In the genomic region with DNA sequence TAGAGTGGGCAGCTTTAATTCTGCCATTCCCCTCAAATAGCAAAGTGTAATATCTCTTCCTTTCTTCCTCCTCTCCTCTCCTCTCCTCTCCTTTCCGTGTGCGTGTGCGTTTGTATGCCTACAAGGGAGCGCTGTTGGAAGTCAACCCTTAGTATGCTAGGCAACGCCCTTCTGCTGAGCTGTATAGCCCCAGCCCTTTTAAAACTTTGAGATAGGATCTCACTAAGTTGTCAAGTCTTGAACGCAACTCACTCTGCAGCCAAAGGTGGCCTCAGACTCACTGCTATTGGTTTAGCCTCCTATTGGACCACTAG, we compare ENCODE assay signal across 8 mouse cellular contexts. TPM values are rescaled to one million over a fixed set of nuclear protein-coding genes. Genes with fewer than 3 reads are reported as not detected.
A peak's percentile ranks its signal among the peaks of the same experiment; 100 is the strongest.
DNase-seq lines count a peak whose midpoint lies in the region; ATAC-seq and TF ChIP-seq lines count a peak whose summit lies in the region.

No protein-coding gene starts in this region.

- no peaks in the 10 kb centered on the region for H3K36me3 ChIP-seq in lung, postnatal 0 days (ENCODE audit: insufficient read depth, low read length)
- H3K36me3 ChIP-seq in embryonic facial prominence, embryonic 10.5 days (replicated peaks), result peaks cover 19% of the 10 kb centered on the region
- peaks cover 9% of the 10 kb centered on the region for H3K36me3 ChIP-seq in intestine, postnatal 0 days (ENCODE audit: control insufficient read depth, insufficient read depth)
- peaks cover 4% of the 10 kb centered on the region; the same call in 1 of the 2 replicates for H3K36me3 ChIP-seq in neural tube, embryonic 14.5 days (ENCODE audit: control insufficient read depth, insufficient read depth, low read length)

- no peak overlapping the region; the same call in 1 of the 2 replicates for H3K27ac ChIP-seq in lung, postnatal 0 days (ENCODE audit: low read length)
- no peak overlapping the region for H3K27ac ChIP-seq in embryonic facial prominence, embryonic 10.5 days (replicated peaks)
- peak overlapping the region; percentile 95 for H3K27ac ChIP-seq in intestine, postnatal 0 days (ENCODE audit: low read depth, low read length)
- H3K27ac ChIP-seq in neural tube, embryonic 14.5 days (ENCODE audit: low read depth, low read length), result no peak overlapping the region

- ATAC-seq in lung, postnatal 0 days, result no peak
- peak; percentile 51; the same call in 1 of the 2 replicates for ATAC-seq in intestine, postnatal 0 days
- ATAC-seq in neural tube, embryonic 14.5 days (ENCODE audit: low read depth), result no peak

- peak; percentile 17 for DNase-seq in lung, postnatal 0 days (ENCODE audit: low spot score)
- DNase-seq in lung, postnatal 10 days, result no peak
- DNase-seq in embryonic facial prominence, embryonic 10.5 days (ENCODE audit: low spot score), result no peak
- no peak for DNase-seq in retina, embryonic 14.5 days (ENCODE audit: low spot score)
- no peak for DNase-seq in right cerebral cortex, postnatal 25 days
- DNase-seq in lung, postnatal 25 days (ENCODE audit: low spot score), result no peak

- 4% methylated on average over 6 of the region's 6 CpGs for WGBS in lung, postnatal 0 days
- WGBS in embryonic facial prominence, embryonic 10.5 days, result 22% methylated on average over 6 of the region's 6 CpGs
- 1% methylated on average over 6 of the region's 6 CpGs for WGBS in intestine, postnatal 0 days
- WGBS in neural tube, embryonic 14.5 days, result 16% methylated on average over 6 of the region's 6 CpGs

- no peak for TF ChIP-seq CTCF in lung, postnatal 0 days (IDR thresholded peaks at IDR 0.05)
- no peak for TF ChIP-seq CTCF in intestine, postnatal 0 days (IDR thresholded peaks at IDR 0.05; ENCODE audit: low read depth)

- peak overlapping the region; percentile 69 for H3K4me2 ChIP-seq in lung, postnatal 0 days (replicated peaks; ENCODE audit: low read depth, low read length)
- H3K4me2 ChIP-seq in intestine, postnatal 0 days (replicated peaks; ENCODE audit: low read depth), result peak overlapping the region; percentile 80
- H3K4me2 ChIP-seq in neural tube, embryonic 14.5 days (ENCODE audit: low read depth, low read length), result peak overlapping the region; percentile 91

- H3K9me3 ChIP-seq in lung, postnatal 0 days (ENCODE audit: low read length), result no peaks in the 10 kb centered on the region
- H3K9me3 ChIP-seq in embryonic facial prominence, embryonic 10.5 days, result no peaks in the 10 kb centered on the region
- no peaks in the 10 kb centered on the region for H3K9me3 ChIP-seq in intestine, postnatal 0 days (ENCODE audit: control insufficient read depth)
- no peaks in the 10 kb centered on the region for H3K9me3 ChIP-seq in neural tube, embryonic 14.5 days (ENCODE audit: control insufficient read depth, low read length)

- no peak for TF ChIP-seq EP300 in lung, postnatal 0 days (IDR thresholded peaks at IDR 0.05)

- peak overlapping the region; percentile 93 for H3K4me3 ChIP-seq in lung, postnatal 0 days (ENCODE audit: low read depth, low read length)
- H3K4me3 ChIP-seq in embryonic facial prominence, embryonic 10.5 days, result peak overlapping the region; percentile 95
- H3K4me3 ChIP-seq in intestine, postnatal 0 days (ENCODE audit: low read depth, low read length), result peak overlapping the region; percentile 100
- H3K4me3 ChIP-seq in neural tube, embryonic 14.5 days (ENCODE audit: low read depth, low read length), result peak overlapping the region; percentile 76

- H3K27me3 ChIP-seq in lung, postnatal 0 days (replicated peaks; ENCODE audit: insufficient read depth, low read length), result no peaks in the 10 kb centered on the region
- H3K27me3 ChIP-seq in embryonic facial prominence, embryonic 10.5 days (replicated peaks; ENCODE audit: low read depth, poor library complexity, severe bottlenecking), result no peaks in the 10 kb centered on the region
- no peaks in the 10 kb centered on the region for H3K27me3 ChIP-seq in intestine, postnatal 0 days (replicated peaks; ENCODE audit: control insufficient read depth, insufficient read depth, low read length)
- no peaks in the 10 kb centered on the region for H3K27me3 ChIP-seq in neural tube, embryonic 14.5 days (ENCODE audit: control insufficient read depth, insufficient read depth, low read length)

- peak overlapping the region; percentile 93 for H3K9ac ChIP-seq in lung, postnatal 0 days (replicated peaks; ENCODE audit: low read depth)
- H3K9ac ChIP-seq in intestine, postnatal 0 days (ENCODE audit: low read depth, low read length), result peak overlapping the region; percentile 95
- H3K9ac ChIP-seq in neural tube, embryonic 14.5 days (replicated peaks; ENCODE audit: low read depth, low read length), result peak overlapping the region; percentile 83

- peaks cover 3% of the 10 kb centered on the region; the same call in 1 of the 2 replicates for H3K4me1 ChIP-seq in lung, postnatal 0 days (ENCODE audit: insufficient read depth, low read depth, low read length)
- H3K4me1 ChIP-seq in embryonic facial prominence, embryonic 10.5 days, result peaks cover 11% of the 10 kb centered on the region
- no peaks in the 10 kb centered on the region; the same call in 1 of the 2 replicates for H3K4me1 ChIP-seq in intestine, postnatal 0 days (replicated peaks; ENCODE audit: control insufficient read depth, insufficient read depth, low read length)
- peaks cover 9% of the 10 kb centered on the region for H3K4me1 ChIP-seq in neural tube, embryonic 14.5 days (ENCODE audit: control insufficient read depth, insufficient read depth, low read length)

RNA-seq across cellular contexts. Expression of a gene that starts 1.6 kb away (rescaled TPM):
- polyA plus RNA-seq in lung, postnatal 0 days (2015; fragmentation: Nextera tagmentation; extraction: Ambion mirVana), result 173 and 176 TPM in 2 replicates
- 152 and 156 TPM in 2 replicates for polyA plus RNA-seq in embryonic facial prominence, embryonic 10.5 days (2016; fragmentation: Nextera tagmentation; extraction: Ambion mirVana)
- 153 and 163 TPM in 2 replicates for polyA plus RNA-seq in intestine, postnatal 0 days (2015; fragmentation: Nextera tagmentation; extraction: Ambion mirVana)
- polyA plus RNA-seq in neural tube, embryonic 14.5 days (2014; fragmentation: Nextera tagmentation; extraction: Ambion mirVana), result 148 and 158 TPM in 2 replicates

RNA-seq across cellular contexts. Expression of a gene that starts 47.5 kb away (rescaled TPM):
- polyA plus RNA-seq in lung, postnatal 0 days (2015; fragmentation: Nextera tagmentation; extraction: Ambion mirVana), result 0.33 and 0.44 TPM in 2 replicates
- not detected in 2 replicates for polyA plus RNA-seq in embryonic facial prominence, embryonic 10.5 days (2016; fragmentation: Nextera tagmentation; extraction: Ambion mirVana)
- polyA plus RNA-seq in intestine, postnatal 0 days (2015; fragmentation: Nextera tagmentation; extraction: Ambion mirVana), result 0.20 and 0.59 TPM in 2 replicates
- not detected in 2 replicates for polyA plus RNA-seq in neural tube, embryonic 14.5 days (2014; fragmentation: Nextera tagmentation; extraction: Ambion mirVana)
